Mouse (Mus musculus) thymus, postnatal 4 days (tissue): ENCODE measurements around the gene Pink1.

Source experiments
- DNase-seq: peaks from one replicate; pipeline ENCODE4 v3.0.0; 2021

Gene Pink1

GRCm38 (mm10) chr4:138311595-138311994, 14.5 kb downstream of the Pink1 start:
- peak; percentile 77 for DNase-seq

- no peak for DNase-seq
Observed at GRCm38 (mm10) chr4:138310311-138310910, 15.7 kb downstream of the Pink1 start.

- no peak for DNase-seq
Observed at GRCm38 (mm10) chr4:138307739-138308138, 18.4 kb downstream of the Pink1 start.

- DNase-seq, result no peak
Observed at GRCm38 (mm10) chr4:138307025-138307424, 19.1 kb downstream of the Pink1 start.

GRCm38 (mm10) chr4:138304340-138305104, 21.6 kb downstream of the Pink1 start, which contains the start of gene Ddost:
Ddost (plus strand) TSS chr4:138304730.
- DNase-seq, result peak; percentile 93

- DNase-seq, result no peak
Observed at GRCm38 (mm10) chr4:138303742-138304141, 22.4 kb downstream of the Pink1 start.

GRCm38 (mm10) chr4:138303011-138303410, 23.1 kb downstream of the Pink1 start:
- DNase-seq, result no peak

GRCm38 (mm10) chr4:138301271-138301780, 24.8 kb downstream of the Pink1 start:
- no peak for DNase-seq

GRCm38 (mm10) chr4:138293949-138294550, 32.1 kb downstream of the Pink1 start:
- no peak for DNase-seq

GRCm38 (mm10) chr4:138293261-138293948, 32.7 kb downstream of the Pink1 start:
- no peak for DNase-seq

- no peak for DNase-seq
Observed at GRCm38 (mm10) chr4:138292028-138292427, 34.1 kb downstream of the Pink1 start.

GRCm38 (mm10) chr4:138288691-138289090, 37.4 kb downstream of the Pink1 start:
- no peak for DNase-seq

GRCm38 (mm10) chr4:138286411-138286810, 39.7 kb downstream of the Pink1 start:
- peak; percentile 52 for DNase-seq

GRCm38 (mm10) chr4:138282834-138283233, 43.3 kb downstream of the Pink1 start:
- peak; percentile 73 for DNase-seq

- no peak for DNase-seq
Observed at GRCm38 (mm10) chr4:138278346-138278745, 47.8 kb downstream of the Pink1 start.

- no peak for DNase-seq
Observed at GRCm38 (mm10) chr4:138272011-138272997, 53.8 kb downstream of the Pink1 start.

- DNase-seq, result no peak
Observed at GRCm38 (mm10) chr4:138267869-138268268, 58.2 kb downstream of the Pink1 start.
